ENCODE assay signal across 8 mouse cellular contexts in genomic region chr3:96499481-96500288, GRCm38 (mm10). TPM values are rescaled to one million over a fixed set of nuclear protein-coding genes. Genes with fewer than 3 reads are reported as not detected.
DNase-seq lines count a peak whose midpoint lies in the region; ATAC-seq lines count a peak whose summit lies in the region.

No protein-coding gene starts in this region.

- peak; percentile 19 for ATAC-seq in inflammation-experienced regulatory T-cells, adult 6 months
- ATAC-seq in megakaryocyte progenitor cell, adult 5-6 weeks (replicated peaks; ENCODE audit: poor library complexity), result peak; percentile 25

- DNase-seq in adrenal gland, adult (ENCODE audit: inconsistent age in 2 of 2, low spot score in 1 of 2), result peak; percentile 85 to 97
- DNase-seq in embryo, embryonic 10.5 days (ENCODE audit: low spot score), result peak; percentile 95
- peak; percentile 67 for DNase-seq in gastrocnemius, postnatal 14 days
- DNase-seq in left cerebral cortex, postnatal 10 days (ENCODE audit: extremely low spot score in 1 of 2, low spot score in 2 of 2), result peak; percentile 77 to 81
- DNase-seq in right cerebral cortex, postnatal 14 days, result peak; percentile 71
- DNase-seq in urinary bladder, postnatal 4 days (ENCODE audit: low spot score in 2 of 2), result peak; percentile 53 to 72

- intact Hi-C loops in gastrocnemius, postnatal 14 days (cut with DNase I; ENCODE audit: low total_unique reads), result no loop called here
- intact Hi-C loops in left cerebral cortex, postnatal 10 days (cut with DNase I), result loop anchor here (5.0 kb wide), 1 partner anchor 217 kb away; no protein-coding TSS in a partner anchor

RNA-seq across cellular contexts. Expression of gene Hfe2, which starts 25.3 kb away (rescaled TPM):
- 100 to 1,000 TPM; 460 to 465 TPM for total RNA-seq in gastrocnemius, postnatal 14 days (2021)
- polyA plus RNA-seq in inflammation-experienced regulatory T-cells, adult 6 months (2017; shearing (Covaris generic)), result not detected
- total RNA-seq in left cerebral cortex, postnatal 10 days (2021), result under 1 TPM; 0.39 to 0.57 TPM
- total RNA-seq in megakaryocyte progenitor cell, adult 5-6 weeks (2015), result not detected in 2 replicates
- total RNA-seq in megakaryocyte progenitor cell, adult 5-6 weeks (2017), result not detected in 2 replicates

RNA-seq across cellular contexts. Expression of gene BC107364, which starts 47.6 kb away (rescaled TPM):
- total RNA-seq in gastrocnemius, postnatal 14 days (2021), result not detected
- polyA plus RNA-seq in inflammation-experienced regulatory T-cells, adult 6 months (2017; shearing (Covaris generic)), result not detected
- not detected for total RNA-seq in left cerebral cortex, postnatal 10 days (2021)
- not detected in 2 replicates for total RNA-seq in megakaryocyte progenitor cell, adult 5-6 weeks (2015)
- not detected in 2 replicates for total RNA-seq in megakaryocyte progenitor cell, adult 5-6 weeks (2017)

RNA-seq across cellular contexts. Expression of gene Txnip, which starts 58.1 kb away (rescaled TPM):
- 100 to 1,000 TPM; 288 to 458 TPM for total RNA-seq in gastrocnemius, postnatal 14 days (2021)
- polyA plus RNA-seq in inflammation-experienced regulatory T-cells, adult 6 months (2017; shearing (Covaris generic)), result 100 to 1,000 TPM; 160 to 366 (median 354) TPM
- 10 to 100 TPM; 40.3 to 45.4 TPM for total RNA-seq in left cerebral cortex, postnatal 10 days (2021)
- total RNA-seq in megakaryocyte progenitor cell, adult 5-6 weeks (2015), result 103 and 139 TPM in 2 replicates
- total RNA-seq in megakaryocyte progenitor cell, adult 5-6 weeks (2017), result 94.6 and 128 TPM in 2 replicates

Comparison
In these comparisons a context has a peak if more than half of its experiments do, and no peak if none do; other contexts are left out.
1. Peak in every context shown above with its lines: DNase-seq and ATAC-seq.
2. RNA of gene Hfe2, which starts 25.3 kb away (total RNA-seq): 460 to 465 TPM in gastrocnemius, postnatal 14 days; 0.39 to 0.57 TPM in left cerebral cortex, postnatal 10 days and not detected in megakaryocyte progenitor cell, adult 5-6 weeks; every median in the first group is over 100 times any median in the second.